Mouse (Mus musculus): ENCODE measurements around the gene Snai1. TPM values are rescaled to one million over a fixed set of nuclear protein-coding genes. Genes with fewer than 3 reads are reported as not detected.

The Snai1 gene
- total and polyA plus RNA-seq, 3 experiments, result 0.19 to 0.74 TPM; not detected in 1

DNA sequence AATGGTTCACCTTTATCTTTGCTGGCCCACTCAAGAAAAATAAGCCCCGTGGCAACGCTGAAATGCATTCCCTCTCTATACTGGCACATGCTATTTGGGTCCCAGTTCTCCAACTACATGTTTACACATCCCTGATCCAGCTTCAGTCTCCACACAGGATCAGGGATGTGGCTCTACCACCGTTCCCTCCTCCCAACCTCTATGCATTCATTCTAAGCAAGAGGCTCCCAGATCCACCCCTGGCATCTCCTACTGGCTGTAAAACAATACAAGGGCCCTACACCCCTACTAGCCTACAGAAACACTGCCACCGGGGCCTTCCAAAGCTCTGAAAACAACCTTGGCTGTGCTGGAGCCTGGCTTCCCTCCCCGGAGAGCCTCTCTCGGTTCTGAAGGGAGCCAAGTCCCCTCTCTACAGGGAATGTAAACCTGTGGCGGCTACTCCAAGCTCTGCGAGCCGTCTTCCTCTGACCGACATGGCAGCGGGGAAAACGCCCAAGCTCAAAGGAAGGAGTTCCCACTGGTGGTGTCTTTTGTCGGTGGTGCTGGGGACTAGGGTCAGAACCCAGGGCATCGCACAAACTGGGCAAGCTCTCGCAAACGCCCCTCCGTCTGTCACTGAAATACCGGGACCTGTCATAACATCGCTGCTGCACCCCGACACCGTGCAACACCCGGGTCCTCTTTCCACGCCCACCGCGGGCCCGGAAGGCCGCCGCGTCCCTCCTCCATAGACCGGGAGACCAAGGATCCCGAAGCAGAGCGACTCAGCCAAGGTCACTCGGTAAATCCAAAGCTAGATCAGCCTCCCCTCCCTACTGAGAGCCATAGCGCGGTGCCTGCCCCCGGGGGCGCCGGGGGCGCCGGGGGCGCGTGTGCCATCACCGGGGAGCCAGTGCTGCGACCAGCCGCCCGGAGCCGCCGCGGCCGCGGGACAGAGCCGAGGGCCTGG lies 46.0 kb upstream of the Snai1 start, which contains the start of gene Rnf114:
Gene Rnf114 (plus strand): TSS at position 889 of the 952 bp plus-strand sequence.
- Histone ChIP-seq H3K79me2 (ENCODE audit: control insufficient read depth, insufficient read depth, low read length, poor library complexity) (peaks cover 41% of the 10 kb centered on the region), H3K4me3 (ENCODE audit: control insufficient read depth in 1 of 2, insufficient read depth in 1 of 2, low read depth in 2 of 2, low read length in 2 of 2) (peak within 1 kb of the TSS; percentile 67 to 83), H3K4me1 (ENCODE audit: control insufficient read depth in 1 of 2, insufficient read depth in 2 of 2, low read length in 2 of 2) (peaks cover 5 to 7% of the 10 kb centered on the region in 2 experiments; a peak in 2 of 4 replicates), H3K36me3 (ENCODE audit: control insufficient read depth in 1 of 2, insufficient read depth in 2 of 2, low read length in 2 of 2) (peaks cover 1 to 9% of the 10 kb centered on the region in 2 experiments; a peak in 2 of 4 replicates), H3K27me3 (ENCODE audit: control insufficient read depth in 1 of 2, insufficient read depth in 2 of 2, low read length in 2 of 2) (no peaks in the 10 kb centered on the region), H3K27ac (ENCODE audit: control insufficient read depth, low read depth, low read length) (peak within 1 kb of the TSS; percentile 90), H3K9me3 (replicated peaks; ENCODE audit: insufficient read depth, low read length) (no peaks in the 10 kb centered on the region), H3K9ac (ENCODE audit: control insufficient read depth, low read depth, low read length, poor library complexity, severe bottlenecking) (peak within 1 kb of the TSS; percentile 76)
- no peak for TF ChIP-seq MAZ (IDR thresholded peaks at IDR 0.05; ENCODE audit: low read depth, low read length)
- 0 out of 2 replicates have a peak, but pooled peaks have one; percentile 63 for TF ChIP-seq UBTF (IDR thresholded peaks at IDR 0.05; ENCODE audit: borderline replicate concordance, insufficient read depth, low read depth, low read length)
- peak; percentile 63 for DNase-seq (ENCODE audit: low read depth, low spot score)

DNA sequence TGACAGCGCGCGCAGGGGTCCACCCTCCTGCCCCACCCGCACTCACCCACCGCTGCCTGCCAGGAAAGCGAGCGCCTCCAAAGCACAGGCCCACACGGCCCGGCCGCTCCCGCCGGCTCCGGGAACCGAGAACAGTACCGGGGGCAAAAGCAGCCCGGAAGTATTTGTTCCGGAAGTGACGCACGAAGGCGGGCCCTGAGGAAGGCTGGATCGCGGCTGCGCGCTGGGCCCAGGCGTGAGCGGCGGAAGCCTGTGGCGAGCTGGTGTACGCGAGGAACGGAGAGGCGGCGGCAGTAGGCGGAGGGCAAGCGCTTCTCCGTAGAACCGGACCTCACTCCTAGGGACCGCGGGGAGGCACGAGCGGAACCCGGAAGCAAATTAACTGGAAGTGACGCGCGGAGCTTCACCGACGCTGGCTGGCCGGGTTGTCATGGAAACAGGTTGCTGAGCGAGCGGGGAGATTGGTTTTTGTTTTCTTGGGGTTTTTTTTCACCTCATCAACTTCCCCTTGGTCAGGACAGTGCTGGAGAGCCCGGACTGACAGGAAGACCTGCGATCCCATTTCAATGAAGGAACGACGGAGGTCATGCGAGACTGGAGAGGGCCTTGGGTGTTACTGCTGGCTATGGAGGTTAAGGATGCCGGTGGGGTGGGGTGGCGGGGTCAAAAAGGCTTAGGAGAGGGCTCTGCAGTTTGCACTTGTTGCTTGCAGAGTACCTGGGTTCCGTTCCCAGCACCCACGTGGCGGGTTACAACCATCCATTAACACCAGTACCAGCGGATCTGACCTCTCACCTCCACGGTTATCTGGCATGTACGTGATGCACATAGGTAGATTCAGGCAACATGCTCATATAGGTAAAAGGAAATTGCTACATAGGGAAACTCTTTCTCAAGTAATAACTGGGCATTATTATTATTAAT lies 45.0 kb upstream of the Snai1 start, which contains the start of gene Spata2:
Gene Spata2 (minus strand): TSS at position 175 of the 924 bp plus-strand sequence.
- H3K27ac ChIP-seq (ENCODE audit: control insufficient read depth, low read depth, low read length), result peak within 1 kb of the TSS; percentile 90
- H3K79me2 ChIP-seq (ENCODE audit: control insufficient read depth, insufficient read depth, low read length, poor library complexity), result peaks cover 34% of the 10 kb centered on the region
- peak within 1 kb of the TSS; percentile 67 to 83 for H3K4me3 ChIP-seq (ENCODE audit: control insufficient read depth in 1 of 2, insufficient read depth in 1 of 2, low read depth in 2 of 2, low read length in 2 of 2)
- peaks cover 1 to 9% of the 10 kb centered on the region in 2 experiments; a peak in 2 of 4 replicates for H3K36me3 ChIP-seq (ENCODE audit: control insufficient read depth in 1 of 2, insufficient read depth in 2 of 2, low read length in 2 of 2)
- H3K9me3 ChIP-seq (replicated peaks; ENCODE audit: insufficient read depth, low read length), result no peaks in the 10 kb centered on the region
- peak; percentile 92 for DNase-seq (ENCODE audit: low read depth, low spot score)
- no peaks in the 10 kb centered on the region for H3K27me3 ChIP-seq (ENCODE audit: control insufficient read depth in 1 of 2, insufficient read depth in 2 of 2, low read length in 2 of 2)
- H3K9ac ChIP-seq (ENCODE audit: control insufficient read depth, low read depth, low read length, poor library complexity, severe bottlenecking), result peak within 1 kb of the TSS; percentile 76
- H3K4me1 ChIP-seq (ENCODE audit: control insufficient read depth in 1 of 2, insufficient read depth in 2 of 2, low read length in 2 of 2), result peaks cover 5 to 7% of the 10 kb centered on the region in 2 experiments; a peak in 2 of 4 replicates
- no peak; the same call in 1 of the 2 replicates for TF ChIP-seq MYC (IDR thresholded peaks at IDR 0.05; ENCODE audit: low read depth, low read length)
- TF ChIP-seq TCF12 (IDR thresholded peaks at IDR 0.05; ENCODE audit: low read depth, low read length), result no peak
- TF ChIP-seq MXI1 (IDR thresholded peaks at IDR 0.05; ENCODE audit: low read depth, low read length), result peak; percentile 92
- no peak for TF ChIP-seq TAL1 (IDR thresholded peaks at IDR 0.05; ENCODE audit: low read length)
- TF ChIP-seq ETS1 (IDR thresholded peaks at IDR 0.05; ENCODE audit: low read depth, low read length), result no peak
- TF ChIP-seq USF1 (IDR thresholded peaks at IDR 0.05; ENCODE audit: low read depth, low read length), result 0 out of 2 replicates have a peak, but pooled peaks have one; percentile 26
- TF ChIP-seq ZNF384 (IDR thresholded peaks at IDR 0.05; ENCODE audit: low read depth, low read length), result peak; percentile 82
- TF ChIP-seq GABPA (IDR thresholded peaks at IDR 0.05; ENCODE audit: low read depth, low read length), result no peak
- TF ChIP-seq ZMIZ1 (IDR thresholded peaks at IDR 0.05; ENCODE audit: low read depth, low read length), result peak; percentile 71
- TF ChIP-seq ZC3H11A (IDR thresholded peaks at IDR 0.05; ENCODE audit: low read depth, low read length), result no peak
- TF ChIP-seq KAT2A (conservative IDR thresholded peaks at IDR 0.05; ENCODE audit: low read depth, low read length), result peak; percentile 71; the same call in 1 of the 2 replicates
- peak; percentile 57; the same call in 1 of the 2 replicates for TF ChIP-seq BHLHE40 (IDR thresholded peaks at IDR 0.05; ENCODE audit: borderline replicate concordance, low read depth, low read length)
- TF ChIP-seq MYB (IDR thresholded peaks at IDR 0.05; ENCODE audit: low read depth, low read length), result no peak
- TF ChIP-seq MAFK (IDR thresholded peaks at IDR 0.05; ENCODE audit: borderline replicate concordance, low read depth, low read length), result no peak
- TF ChIP-seq CHD1 (IDR thresholded peaks at IDR 0.05; ENCODE audit: low read depth, low read length), result no peak
- TF ChIP-seq TBP (IDR thresholded peaks at IDR 0.05; ENCODE audit: low read depth, low read length), result no peak
- TF ChIP-seq GATA1 (IDR thresholded peaks at IDR 0.05; ENCODE audit: low read depth, low read length), result no peak
- no peak for TF ChIP-seq RAD21 (IDR thresholded peaks at IDR 0.05; ENCODE audit: low read depth, low read length)
- TF ChIP-seq JUND (IDR thresholded peaks at IDR 0.05; ENCODE audit: low read depth, low read length), result no peak
- peak; percentile 41; the same call in 1 of the 2 replicates for TF ChIP-seq RCOR1 (IDR thresholded peaks at IDR 0.05; ENCODE audit: low read depth, low read length)
- TF ChIP-seq SIN3A (IDR thresholded peaks at IDR 0.05; ENCODE audit: low read length), result peak; percentile 97
- TF ChIP-seq MEF2A (IDR thresholded peaks at IDR 0.05; ENCODE audit: extremely low read depth, insufficient replicate concordance, low read depth, low read length, poor library complexity, severe bottlenecking), result no peak
- peak; percentile 50; the same call in 1 of the 2 replicates for TF ChIP-seq MAZ (IDR thresholded peaks at IDR 0.05; ENCODE audit: low read depth, low read length)
- peak; percentile 90 for TF ChIP-seq HCFC1 (IDR thresholded peaks at IDR 0.05; ENCODE audit: low read depth, low read length)
- TF ChIP-seq MAX (IDR thresholded peaks at IDR 0.05; ENCODE audit: low read length), result peak; percentile 59; the same call in 1 of the 2 replicates
